Mouse (Mus musculus) erythroblast, embryonic 14.5 days (primary cell): Measurements from ENCODE around the gene Bmpr1a.

Source experiments
- GATA1 ChIP-seq: IDR thresholded peaks from 2 replicates; pipeline ENCODE4 v1.6.1; 2012; ENCODE audit warnings: low read length, inconsistent platforms, mixed read lengths
- TAL1 ChIP-seq: IDR thresholded peaks from 3 replicates; pipeline ENCODE4 v1.6.1; 2012; ENCODE audit warnings: low read length, inconsistent platforms, mixed read lengths

- no peak for TF ChIP-seq GATA1
- no peak for TF ChIP-seq TAL1
Observed at GRCm38 (mm10) chr14:34365147-34365507, 138.0 kb downstream of the Bmpr1a start.
